Mouse (Mus musculus) heart, adult 2 months (tissue): ENCODE data around the gene Rgs9bp. TPM values are rescaled to one million over a fixed set of nuclear protein-coding genes. Genes with fewer than 3 reads are reported as not detected.

ENCODE experiments used
- DNase-seq, 2 experiments: peaks; one replicate each; pipeline ENCODE4 v3.0.0; 2021
- H3K27ac ChIP-seq: fragments of 200-600 bp; 2 replicates; pipeline ENCODE4 v1.8.1; 2022
- H3K27me3 ChIP-seq: fragments of 200-500 bp; 2 replicates; pipeline ENCODE4 v1.6.1; 2012; ENCODE audit warnings: mild to moderate bottlenecking, low read length, inconsistent platforms, mixed read lengths; ENCODE audit not compliant: control insufficient read depth, insufficient read depth
- H3K36me3 ChIP-seq: fragments of 200-500 bp; 2 replicates; pipeline ENCODE4 v1.6.1; 2012; ENCODE audit warnings: low read length, inconsistent platforms; ENCODE audit not compliant: control insufficient read depth, insufficient read depth
- H3K4me1 ChIP-seq: fragments of 200-500 bp; 2 replicates; pipeline ENCODE4 v1.6.1; 2011; ENCODE audit warnings: low read length; ENCODE audit not compliant: control insufficient read depth, insufficient read depth
- H3K4me3 ChIP-seq: fragments of 200-600 bp; 2 replicates; pipeline ENCODE4 v1.8.1; 2022
- H3K79me2 ChIP-seq: fragments of 200-500 bp; replicated peaks from 2 replicates; pipeline ENCODE4 v1.6.1; 2012; ENCODE audit warnings: mild to moderate bottlenecking, inconsistent platforms, low read length, moderate library complexity, mixed read lengths; ENCODE audit not compliant: control insufficient read depth, insufficient read depth
- H3K9ac ChIP-seq: fragments of 200-500 bp; 2 replicates; pipeline ENCODE4 v1.6.1; 2012; ENCODE audit warnings: low read depth, mild to moderate bottlenecking, control low read depth, inconsistent platforms, low read length, mixed read lengths
- CTCF ChIP-seq: fragments of 200-600 bp; IDR thresholded peaks from 2 replicates; pipeline ENCODE4 v1.8.1; 2022; ENCODE audit warnings: antibody characterized with exemption, mild to moderate bottlenecking, moderate library complexity
- EP300 ChIP-seq: fragments of 200-500 bp; IDR thresholded peaks from 2 replicates; pipeline ENCODE4 v1.6.1; 2011; ENCODE audit warnings: low read depth, low read length, control low read depth; ENCODE audit not compliant: insufficient read depth
- POLR2A ChIP-seq: fragments of 200-500 bp; IDR thresholded peaks from 2 replicates; pipeline ENCODE4 v1.6.1; 2011; ENCODE audit warnings: mild to moderate bottlenecking, low read depth, low read length, control low read depth; ENCODE audit not compliant: insufficient read depth
- WGBS: fragments of 180-500 bp; shearing (Covaris S2); methylation state at CpG from one replicate; pipeline ENCODE4 v1.1.7; 2018; 5-methylcytosine and 5-hydroxymethylcytosine counted together
- intact Hi-C: fragments of 180-260 bp; cut with DNase I; formaldehyde crosslinking; loops from one replicate; pipeline ENCODE4 v1.15.1; 2025
- polyA plus RNA-seq: library from polyadenylated mRNA; depleted of rRNA; stranded (reverse); fragments of >200 nt; gene quantifications from 2 replicates; pipeline ENCODE4 v1.2.3, GENCODE M21; 2012
- total RNA-seq, 2 experiments: library from RNA; stranded (reverse); gene quantifications; 2 replicates each; pipeline ENCODE4 v1.2.3; 2021

Rgs9bp gene
- total and polyA plus RNA-seq, 3 experiments = 0.05 TPM; not detected in 1

DNA sequence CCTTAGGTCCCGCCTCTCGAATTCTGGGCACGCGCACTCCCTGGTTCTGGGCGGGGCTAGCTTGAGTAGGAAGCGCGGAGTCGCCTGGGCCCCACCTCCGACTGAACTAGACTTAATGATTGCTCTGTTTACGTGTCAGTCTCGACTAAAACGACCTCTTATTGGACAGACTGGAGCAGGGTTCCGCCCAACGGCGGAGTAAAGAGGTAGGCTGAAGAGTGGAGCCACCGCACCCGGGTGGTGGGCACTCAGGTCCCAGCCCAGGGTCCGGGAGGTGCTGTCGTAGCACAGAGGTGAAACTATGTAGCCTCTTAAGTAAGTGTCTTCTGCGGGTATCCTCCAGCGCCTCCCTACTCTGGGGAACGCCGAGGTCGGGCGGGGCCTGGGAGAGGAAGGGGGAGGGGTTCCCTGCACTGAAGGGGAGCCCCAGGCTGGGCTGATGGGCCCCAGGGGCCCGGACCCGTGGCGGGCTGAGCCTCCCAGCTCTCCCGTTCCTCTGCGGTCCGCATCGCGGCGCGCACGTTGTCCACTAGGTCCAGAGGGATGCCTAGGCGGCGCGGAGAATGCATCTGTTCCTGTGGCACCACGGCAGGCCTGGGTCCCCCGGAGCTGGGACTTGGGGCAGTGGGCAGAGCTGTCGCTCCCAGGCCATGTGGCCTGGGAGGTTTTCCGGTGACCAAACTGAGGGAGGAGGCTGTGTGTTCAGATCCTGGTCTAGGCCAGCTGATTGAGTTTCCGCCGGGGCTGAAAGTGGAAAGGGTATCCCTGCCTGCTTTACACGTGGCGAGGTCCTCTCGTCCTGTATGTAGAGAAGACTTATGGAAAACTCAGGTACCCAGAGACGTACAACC is 898 bp upstream of the Rgs9bp start, which contains the start of gene Ankrd27:
Gene Ankrd27 (plus strand): TSS at position 190 of the 851 bp plus-strand sequence.
- intact Hi-C loops = loop anchor here (5.0 kb wide), 1 partner anchor 61 kb away; the partner anchor contains the start of gene Pdcd5
- WGBS = under 1% methylated on average over 49 of the region's 49 CpGs
- TF ChIP-seq CTCF (no peak), EP300 (no peak), POLR2A (peak; percentile 76)

DNA sequence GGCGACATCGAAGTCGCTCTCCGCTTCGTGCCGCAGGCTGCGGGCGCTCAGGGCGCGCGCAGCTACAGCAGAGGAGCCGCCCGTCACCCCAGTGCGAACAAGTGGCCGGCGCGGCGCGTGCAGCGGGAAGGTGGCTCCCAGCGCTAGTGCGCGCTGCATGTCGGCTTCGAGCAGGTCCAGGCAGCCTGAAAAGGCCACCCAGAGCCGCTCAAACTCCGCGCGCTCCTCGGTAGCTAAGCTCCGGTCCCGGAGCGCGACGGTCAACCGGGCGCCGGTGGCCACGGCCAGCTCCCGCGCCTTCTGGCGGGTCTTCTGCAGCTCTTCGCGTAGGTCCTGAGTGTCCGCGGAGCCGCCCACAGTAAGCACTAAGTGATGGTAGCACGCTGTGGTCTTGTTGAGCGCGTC is 594 bp downstream of the Rgs9bp start:
- no peak overlapping the region for H3K27ac ChIP-seq
- DNase-seq = peak in 1 of 2 experiments; percentile 50
- TF ChIP-seq EP300 (no peak), CTCF (no peak), POLR2A (no peak)
- no peaks in the 10 kb centered on the region for H3K36me3 ChIP-seq
- intact Hi-C loops = loop anchor here (2.0 to 5.0 kb wide), 2 partner anchors 28 to 63 kb away; partner anchors contain the start of genes Nudt19 and Pdcd5
- WGBS = under 1% methylated on average over 50 of the region's 50 CpGs
- H3K79me2 ChIP-seq = no peaks in the 10 kb centered on the region
- H3K4me1 ChIP-seq = peaks cover 1% of the 10 kb centered on the region; the same call in 1 of the 2 replicates
- peaks cover 9% of the 10 kb centered on the region; the same call in 1 of the 2 replicates for H3K27me3 ChIP-seq
- peak overlapping the region; percentile 57 for H3K9ac ChIP-seq
- H3K4me3 ChIP-seq = peak overlapping the region; percentile 81

More for the DNA sequence above, 898 bp upstream of the Rgs9bp start, which contains the start of gene Ankrd27:
- Histone ChIP-seq H3K79me2 (no peaks in the 10 kb centered on the region; the same call in 1 of the 2 replicates), H3K27ac (peak within 1 kb of the TSS; percentile 77), H3K4me1 (peaks cover 1% of the 10 kb centered on the region; the same call in 1 of the 2 replicates), H3K4me3 (peak within 1 kb of the TSS; percentile 81), H3K36me3 (no peaks in the 10 kb centered on the region), H3K9ac (peak within 1 kb of the TSS; percentile 66), H3K27me3 (peaks cover 9% of the 10 kb centered on the region; the same call in 1 of the 2 replicates)
- DNase-seq = peak; percentile 95

DNA sequence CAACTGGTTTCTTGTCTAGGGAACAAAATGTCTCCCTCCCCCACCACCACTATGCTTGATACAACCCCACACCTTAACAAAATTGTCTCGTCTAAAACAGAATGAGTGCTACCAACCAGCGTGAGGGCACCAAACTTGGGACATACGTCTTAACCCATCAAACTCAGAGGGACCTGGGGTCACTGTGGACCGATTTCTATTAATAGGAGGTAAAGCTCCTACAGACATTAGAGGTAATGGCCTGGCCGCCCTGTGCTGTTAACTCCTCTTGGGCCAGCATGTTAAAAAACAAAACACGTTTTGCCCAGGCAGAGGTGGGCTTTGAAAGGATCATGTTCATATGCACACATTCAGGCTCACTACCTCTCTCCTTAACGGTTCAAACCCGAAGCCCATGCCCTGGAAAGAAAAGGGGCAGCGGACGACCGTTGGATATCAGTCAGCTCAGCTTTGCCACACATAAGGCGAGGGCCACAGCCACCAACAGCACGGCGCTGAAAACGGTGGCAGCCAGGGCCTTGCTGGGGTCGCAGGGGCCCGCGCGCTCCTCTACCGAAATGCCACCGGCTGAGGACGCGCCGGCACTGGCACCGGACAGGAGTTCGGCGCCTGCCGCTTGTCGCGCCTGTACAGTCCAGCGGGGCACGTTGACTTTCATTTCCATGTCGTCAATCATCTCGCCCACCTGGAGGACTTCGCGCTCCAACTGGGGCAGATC is 1.2 kb downstream of the Rgs9bp start:
- H3K27ac ChIP-seq = no peak overlapping the region
- DNase-seq = peak in 1 of 2 experiments; percentile 28

DNA sequence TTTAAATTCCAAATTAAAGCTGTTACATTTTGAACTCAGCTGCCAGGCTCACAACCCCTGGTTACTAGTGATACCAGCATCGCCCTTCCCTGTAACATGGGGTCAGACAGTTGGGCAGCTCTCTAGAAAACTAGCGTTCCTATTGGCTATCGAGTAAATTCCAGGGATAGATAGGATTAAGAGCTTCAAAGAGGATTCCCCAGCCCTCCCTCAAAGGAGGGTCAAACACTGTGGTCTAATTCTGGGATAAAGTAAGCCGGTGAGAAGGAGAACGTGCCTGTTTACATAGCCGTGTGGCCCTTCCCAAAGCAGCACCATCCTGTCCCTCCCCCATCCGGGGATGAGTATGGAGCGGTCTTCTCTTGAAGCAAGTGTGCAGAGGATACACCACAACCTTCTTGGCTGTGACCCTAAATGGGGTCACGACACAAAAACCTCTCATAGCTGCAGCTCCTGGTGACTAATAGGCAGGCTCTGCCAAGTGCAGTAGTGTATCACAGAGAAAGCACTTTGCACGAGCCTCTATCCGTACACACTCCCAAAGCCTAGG is 1.8 kb downstream of the Rgs9bp start:
- DNase-seq = no peak
- intact Hi-C loops = loop anchor here (2.0 kb wide), 1 partner anchor 27 kb away; the partner anchor contains the start of gene Nudt19
- WGBS = 29% methylated on average over 11 of the region's 11 CpGs
- Histone ChIP-seq H3K36me3 (no peaks in the 10 kb centered on the region), H3K4me3 (no peak overlapping the region), H3K27me3 (peaks cover 9% of the 10 kb centered on the region; the same call in 1 of the 2 replicates), H3K79me2 (no peaks in the 10 kb centered on the region), H3K4me1 (peaks cover 1% of the 10 kb centered on the region; the same call in 1 of the 2 replicates), H3K9ac (no peak overlapping the region), H3K27ac (no peak overlapping the region)
- no peak for TF ChIP-seq POLR2A
- TF ChIP-seq CTCF = no peak
- TF ChIP-seq EP300 = no peak

More for the DNA sequence above, 1.2 kb downstream of the Rgs9bp start:
- Histone ChIP-seq H3K36me3 (no peaks in the 10 kb centered on the region), H3K4me3 (peak overlapping the region; percentile 81), H3K9ac (peak overlapping the region; percentile 57), H3K79me2 (no peaks in the 10 kb centered on the region), H3K27me3 (peaks cover 9% of the 10 kb centered on the region; the same call in 1 of the 2 replicates), H3K4me1 (peaks cover 1% of the 10 kb centered on the region; the same call in 1 of the 2 replicates)
- intact Hi-C loops = loop anchor here (2.0 kb wide), 1 partner anchor 27 kb away; the partner anchor contains the start of gene Nudt19
- TF ChIP-seq EP300 = no peak
- TF ChIP-seq POLR2A = no peak
- TF ChIP-seq CTCF = no peak
- 13% methylated on average over 36 of the region's 36 CpGs for WGBS

DNA sequence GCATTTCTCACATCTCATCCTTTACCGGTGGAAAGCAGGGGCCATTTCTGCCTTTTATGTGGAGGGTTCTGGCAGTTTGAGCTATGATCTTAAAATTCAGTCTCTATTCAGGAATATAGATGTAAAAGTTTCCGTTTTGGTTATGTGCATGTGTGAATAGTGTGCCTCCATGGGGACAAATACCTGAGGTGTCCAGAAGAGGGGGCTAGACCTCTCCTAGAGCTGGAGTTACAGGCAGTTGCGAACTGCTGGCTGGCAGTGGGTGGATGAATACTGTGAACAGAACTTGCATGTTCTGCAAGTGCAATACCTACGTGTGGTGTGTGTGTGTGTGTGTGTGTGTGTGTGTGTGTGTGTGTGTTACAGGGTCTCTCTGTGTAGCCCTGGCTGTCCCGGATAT is 2.7 kb downstream of the Rgs9bp start:
- H3K36me3 ChIP-seq = no peaks in the 10 kb centered on the region
- H3K9ac ChIP-seq = no peak overlapping the region
- H3K4me3 ChIP-seq = no peak overlapping the region
- intact Hi-C loops = no loop called here
- H3K4me1 ChIP-seq = peaks cover 1% of the 10 kb centered on the region; the same call in 1 of the 2 replicates
- TF ChIP-seq POLR2A (no peak), CTCF (peak; percentile 16; the same call in 1 of the 2 replicates)
- WGBS = 74% methylated on average over 5 of the region's 5 CpGs
- H3K79me2 ChIP-seq = no peaks in the 10 kb centered on the region
- H3K27me3 ChIP-seq = peaks cover 9% of the 10 kb centered on the region; the same call in 1 of the 2 replicates
- H3K27ac ChIP-seq = no peak overlapping the region
- no peak for DNase-seq
